Mouse (Mus musculus) brown adipose tissue, adult 24 weeks (tissue): Measurements from ENCODE around the gene Smarca5. TPM values are rescaled to one million over a fixed set of nuclear protein-coding genes. Genes with fewer than 3 reads are reported as not detected.

Source experiments
- H3K27ac ChIP-seq: fragments of 200-500 bp; replicated peaks from 2 replicates; pipeline ENCODE4 v1.5.1; 2012; ENCODE audit warnings: low read depth, mild to moderate bottlenecking, low read length
- H3K4me1 ChIP-seq: fragments of 200-500 bp; 2 replicates; pipeline ENCODE4 v1.6.1; 2012; ENCODE audit warnings: low read length, mixed read lengths; ENCODE audit not compliant: control insufficient read depth, insufficient read depth, insufficient read length
- H3K4me3 ChIP-seq: fragments of 200-500 bp; 2 replicates; pipeline ENCODE4 v1.5.1; 2012; ENCODE audit warnings: low read depth, mild to moderate bottlenecking, low read length, moderate library complexity; ENCODE audit not compliant: insufficient read depth
- polyA plus RNA-seq: library from polyadenylated mRNA; stranded (reverse); fragments of >200 nt; gene quantifications from 2 replicates; pipeline ENCODE4 v1.2.4, GENCODE M21; 2012; ENCODE audit not compliant: missing spikeins, insufficient read depth, insufficient read length

The Smarca5 gene
- polyA plus RNA-seq, 1 experiment, result 24.5 TPM

DNA sequence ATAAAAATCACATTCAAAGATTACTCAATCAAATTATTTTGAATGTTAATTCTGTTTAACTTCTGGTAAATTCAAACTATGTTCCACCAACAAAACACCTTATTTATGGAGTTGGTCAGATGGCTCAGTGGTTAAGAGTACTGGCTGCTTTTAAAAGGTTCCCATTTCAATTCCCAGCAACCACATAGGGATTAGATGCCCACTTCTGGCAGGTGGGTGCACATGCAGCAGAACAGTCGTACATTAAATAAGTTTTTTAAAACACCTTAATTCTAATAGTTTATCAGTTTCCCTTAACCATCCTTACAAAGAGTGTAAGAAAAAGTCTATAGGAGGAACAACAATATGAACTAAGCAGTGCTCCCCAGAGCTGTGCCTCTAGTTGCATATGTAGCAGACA is 24.8 kb downstream of the Smarca5 start:
- Histone ChIP-seq H3K4me1 (no peaks in the 10 kb centered on the region), H3K4me3 (no peak overlapping the region), H3K27ac (no peak overlapping the region)

DNA sequence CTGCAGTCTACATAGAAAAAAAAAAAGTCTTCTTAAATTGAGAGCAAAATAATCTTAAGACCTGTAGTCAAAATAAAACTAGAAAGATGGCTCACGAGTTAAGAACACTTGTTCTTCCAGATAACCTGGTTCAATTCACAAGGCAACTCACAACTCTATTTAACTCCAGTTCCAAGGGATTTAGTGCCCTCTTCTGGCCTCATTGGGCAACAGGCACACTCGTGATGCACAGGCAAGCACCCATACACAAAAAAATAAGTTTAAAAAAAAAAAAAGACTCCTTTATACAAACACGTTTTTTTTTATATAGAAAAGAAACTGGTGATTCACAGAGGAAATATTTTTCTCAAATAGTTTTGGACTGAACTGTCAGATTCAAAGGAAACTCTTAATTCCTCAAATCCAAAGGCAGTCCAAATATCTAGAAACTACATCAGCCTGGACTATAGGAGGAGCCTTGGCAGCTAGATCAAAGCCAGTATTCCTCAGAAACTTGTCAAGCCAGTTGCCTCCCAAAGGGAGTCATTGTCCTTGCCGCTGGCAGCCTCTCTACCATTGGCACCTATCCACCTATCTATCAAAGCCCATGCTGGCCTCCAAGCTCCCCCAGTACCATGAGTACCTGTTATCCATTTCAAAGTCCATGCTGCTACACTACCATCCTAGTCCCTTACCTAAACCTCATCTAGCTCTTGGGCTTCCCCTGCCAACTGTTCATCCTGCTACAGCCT is 28.5 kb downstream of the Smarca5 start:
- no peak overlapping the region for H3K27ac ChIP-seq
- no peak overlapping the region for H3K4me3 ChIP-seq
- H3K4me1 ChIP-seq, result no peaks in the 10 kb centered on the region

DNA sequence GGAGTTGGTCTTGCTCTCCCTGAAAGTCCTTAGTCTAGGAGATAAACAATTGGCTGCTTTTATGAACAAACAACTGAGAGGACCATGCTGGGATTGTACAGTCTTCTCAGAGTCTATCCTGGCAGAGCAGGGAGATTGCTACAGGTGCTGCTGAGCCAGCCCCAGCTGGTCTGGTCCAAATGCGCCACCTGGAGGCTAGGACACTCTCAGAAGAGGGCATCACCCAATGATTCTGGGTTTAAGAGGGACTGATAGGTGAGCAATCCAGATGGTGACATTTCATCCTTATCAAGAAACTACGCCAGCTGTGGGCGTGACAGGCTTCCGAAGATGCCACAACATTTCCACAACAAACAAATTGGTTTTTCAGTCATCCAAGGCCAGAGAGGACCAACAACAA is 51.2 kb downstream of the Smarca5 start:
- H3K4me3 ChIP-seq, result no peak overlapping the region

DNA sequence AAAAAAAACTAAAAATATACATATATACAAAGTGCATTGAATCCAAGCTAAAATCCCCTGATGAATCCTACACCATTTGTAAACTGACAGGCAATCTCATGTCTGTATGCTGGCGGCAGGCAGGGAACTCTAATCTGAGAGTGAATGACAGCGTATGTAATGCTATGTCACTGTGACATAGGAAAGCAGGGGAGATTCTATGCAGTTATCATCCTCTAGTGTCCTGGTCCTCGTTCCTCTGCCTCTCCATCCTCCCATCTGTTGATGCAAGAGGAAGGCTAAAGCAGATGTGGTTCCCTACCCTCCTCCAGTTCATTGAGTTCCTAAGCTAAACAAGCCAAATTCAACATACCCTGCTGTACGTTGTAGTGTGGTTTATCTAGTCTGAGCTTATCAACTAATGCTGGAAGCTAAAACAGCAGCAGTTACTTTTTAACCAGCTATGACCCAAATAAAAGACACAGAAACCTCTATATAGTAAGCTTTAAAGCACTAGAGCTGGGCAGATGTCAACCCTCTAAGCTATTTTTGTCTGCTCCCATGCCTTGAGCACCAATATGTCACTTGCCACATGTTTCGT is 55.5 kb downstream of the Smarca5 start:
- Histone ChIP-seq H3K4me3 (no peak overlapping the region), H3K27ac (no peak overlapping the region), H3K4me1 (no peaks in the 10 kb centered on the region)

More for the DNA sequence above, 51.2 kb downstream of the Smarca5 start:
- H3K27ac ChIP-seq, result no peak overlapping the region
- H3K4me1 ChIP-seq, result no peaks in the 10 kb centered on the region

DNA sequence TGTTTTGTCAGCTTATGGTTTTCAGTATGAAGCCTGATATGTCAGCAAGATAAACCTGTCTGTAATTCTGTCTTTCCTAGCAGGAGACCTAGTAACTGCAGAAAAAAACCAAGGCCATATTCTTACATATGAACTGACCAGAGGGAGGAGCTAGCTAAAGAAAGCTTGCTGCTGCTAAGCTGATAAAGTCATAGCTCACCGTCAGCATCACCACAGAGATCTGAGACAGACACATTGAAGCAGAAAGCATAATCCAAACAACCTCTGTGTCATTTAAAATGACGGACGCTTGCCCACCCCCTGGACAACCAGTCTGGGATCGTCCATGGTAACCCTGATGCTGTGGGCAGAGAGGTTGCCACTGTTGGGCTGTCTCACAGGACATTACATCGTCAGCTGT is 56.7 kb downstream of the Smarca5 start:
- no peaks in the 10 kb centered on the region for H3K4me1 ChIP-seq

DNA sequence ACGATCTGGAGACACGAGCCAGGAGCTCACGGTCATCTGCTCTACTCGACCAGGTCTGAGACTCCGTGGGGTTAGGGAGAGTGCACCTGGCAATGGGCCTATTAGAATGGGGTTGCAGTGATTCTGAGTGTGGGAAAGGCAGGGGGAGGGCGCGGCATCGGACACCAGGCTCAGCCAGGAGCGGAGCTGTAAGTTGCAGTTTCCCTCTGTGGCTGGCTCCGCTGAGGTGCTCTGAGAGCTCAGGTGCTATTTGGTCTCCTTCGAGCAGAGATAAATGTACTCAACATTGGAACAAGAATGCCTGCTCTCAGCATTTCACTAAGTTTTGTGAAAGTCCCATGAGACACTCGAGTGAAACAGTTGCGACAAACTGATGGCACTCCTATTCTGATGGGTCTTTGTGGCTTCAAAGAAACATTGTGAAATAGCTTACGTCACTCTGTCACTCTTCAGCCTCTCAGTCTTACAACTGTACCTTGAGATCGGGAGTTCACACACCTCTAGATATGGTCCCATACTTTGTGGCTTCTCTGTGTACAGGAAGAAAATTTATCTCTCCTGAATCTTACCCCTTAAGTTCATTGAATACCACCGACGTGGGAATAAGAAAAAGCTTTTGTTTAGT is 69.9 kb downstream of the Smarca5 start:
- no peak overlapping the region for H3K27ac ChIP-seq
- no peaks in the 10 kb centered on the region for H3K4me1 ChIP-seq
- no peak overlapping the region for H3K4me3 ChIP-seq

More for the DNA sequence above, 56.7 kb downstream of the Smarca5 start:
- Histone ChIP-seq H3K27ac (no peak overlapping the region), H3K4me3 (no peak overlapping the region)

DNA sequence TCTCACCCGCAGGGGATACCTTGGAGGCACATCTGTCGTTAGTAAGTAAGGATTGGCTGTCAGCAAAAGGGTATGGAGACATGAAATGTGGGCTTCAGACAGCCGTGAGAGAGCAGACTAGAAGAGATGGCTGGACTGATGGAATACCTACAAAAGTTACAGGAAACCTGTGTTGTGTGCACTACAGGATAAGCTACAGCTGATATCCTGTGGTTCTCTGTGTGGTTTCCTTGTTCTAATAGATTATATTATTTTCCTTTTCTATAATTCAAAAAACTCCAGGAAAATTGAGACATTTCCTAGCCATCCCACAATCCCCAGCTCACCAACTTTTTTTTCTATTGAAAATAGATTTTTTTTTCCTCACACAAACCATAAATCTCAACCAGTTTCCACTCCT is 75.8 kb downstream of the Smarca5 start:
- H3K27ac ChIP-seq, result no peak overlapping the region
- H3K4me1 ChIP-seq, result no peaks in the 10 kb centered on the region
- no peak overlapping the region for H3K4me3 ChIP-seq

DNA sequence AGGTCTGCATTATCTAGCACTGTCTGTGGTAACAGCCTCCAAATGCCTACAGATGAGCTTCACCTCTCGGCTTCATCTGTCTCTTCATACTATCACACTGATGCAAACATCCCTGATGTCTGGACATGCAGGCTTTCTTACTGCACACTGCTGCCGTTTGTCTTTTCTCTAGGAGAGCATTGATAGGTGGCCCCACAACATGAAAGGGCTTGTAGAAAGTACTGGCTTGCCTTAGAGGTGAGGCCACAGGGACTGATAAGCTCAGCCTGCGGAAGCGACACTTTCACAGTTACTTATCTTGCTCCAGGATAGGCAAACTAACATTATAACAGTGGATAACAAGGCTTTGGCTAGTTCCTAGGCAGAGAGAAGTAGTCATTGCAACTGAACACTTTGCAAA is 78.2 kb downstream of the Smarca5 start:
- Histone ChIP-seq H3K4me1 (no peaks in the 10 kb centered on the region), H3K27ac (no peak overlapping the region), H3K4me3 (no peak overlapping the region)

DNA sequence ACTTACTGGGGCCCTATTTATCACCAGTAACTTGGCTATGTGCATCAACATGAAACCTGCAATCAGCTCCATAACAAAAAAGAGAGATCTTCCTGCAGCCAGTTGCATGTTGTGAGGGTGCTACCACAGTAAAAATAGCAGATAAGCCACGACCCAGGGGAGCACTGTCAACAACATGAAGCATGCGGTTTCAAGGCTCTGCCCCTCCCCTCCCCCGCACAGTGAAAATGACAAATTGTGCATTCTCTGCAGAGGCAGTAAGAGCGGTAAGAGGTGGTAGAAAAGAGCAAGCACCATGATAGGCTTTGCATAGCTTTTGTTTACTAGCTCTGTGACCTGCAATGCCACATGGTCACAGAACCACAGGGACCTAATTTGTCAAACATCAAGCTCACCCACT is 81.7 kb downstream of the Smarca5 start:
- Histone ChIP-seq H3K27ac (no peak overlapping the region), H3K4me3 (no peak overlapping the region), H3K4me1 (no peaks in the 10 kb centered on the region)

Other genes starting within 250 kb of the Smarca5 start
- gene Gypa, start 245.7 kb downstream of the Smarca5 start, polyA plus RNA-seq, result 1.0 TPM in 1 of 2 replicates, not detected in the other
- not detected in 2 replicates for gene Frem3, start 128.4 kb downstream of the Smarca5 start, polyA plus RNA-seq
- gene Gab1, start 141.0 kb upstream of the Smarca5 start, polyA plus RNA-seq, result 6.1 and 8.2 TPM in 2 replicates